Mouse (Mus musculus): ENCODE measurements around the gene Slc7a6. TPM values are rescaled to one million over a fixed set of nuclear protein-coding genes. Genes with fewer than 3 reads are reported as not detected.

The Slc7a6 gene
- total RNA-seq, 2 experiments from 2014 or later = 24.9 to 26.5 TPM

DNA sequence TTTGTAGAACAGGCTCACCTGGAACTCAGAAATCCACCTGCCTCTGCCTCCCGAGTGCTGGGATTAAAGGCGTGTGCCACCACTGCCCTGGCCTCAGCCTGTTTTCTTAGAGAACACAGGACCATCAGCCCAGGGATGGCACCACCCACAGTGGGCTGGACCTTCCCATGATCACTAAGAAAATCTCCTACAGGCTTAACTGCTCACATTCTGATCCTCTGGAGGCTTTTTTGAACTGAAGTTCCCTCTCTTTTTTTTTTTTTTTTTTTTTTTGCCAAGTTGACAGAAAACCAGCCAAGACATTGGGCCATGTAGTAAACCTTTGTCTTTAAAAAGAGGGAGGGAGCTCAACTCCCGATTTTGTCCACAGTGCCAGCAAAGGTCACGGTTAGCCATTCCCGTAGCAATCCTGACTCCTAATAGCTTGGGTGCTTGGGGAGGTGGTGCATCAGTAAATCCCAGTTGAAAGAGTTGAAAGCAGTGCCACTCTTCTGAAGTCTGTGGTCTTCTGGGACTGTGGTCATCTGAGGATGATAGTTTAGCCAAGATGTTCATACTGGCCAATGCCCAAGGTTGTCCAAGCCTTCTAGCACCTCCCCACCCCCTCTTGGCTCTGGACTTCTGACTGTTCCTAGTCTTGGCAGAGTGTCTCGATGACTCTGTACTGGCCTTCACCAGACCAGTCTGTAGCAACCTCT, 20.6 kb upstream of the Slc7a6 start:
- DNase-seq (ENCODE audit: extremely low spot score in 1 of 2, low spot score in 2 of 2) = no peak
- intact Hi-C loops (cut with DNase I) = no loop called here
- Histone ChIP-seq H3K4me3 (no peak overlapping the region), H3K27ac (no peak overlapping the region)
- TF ChIP-seq CTCF (IDR thresholded peaks at IDR 0.05) = no peak

DNA sequence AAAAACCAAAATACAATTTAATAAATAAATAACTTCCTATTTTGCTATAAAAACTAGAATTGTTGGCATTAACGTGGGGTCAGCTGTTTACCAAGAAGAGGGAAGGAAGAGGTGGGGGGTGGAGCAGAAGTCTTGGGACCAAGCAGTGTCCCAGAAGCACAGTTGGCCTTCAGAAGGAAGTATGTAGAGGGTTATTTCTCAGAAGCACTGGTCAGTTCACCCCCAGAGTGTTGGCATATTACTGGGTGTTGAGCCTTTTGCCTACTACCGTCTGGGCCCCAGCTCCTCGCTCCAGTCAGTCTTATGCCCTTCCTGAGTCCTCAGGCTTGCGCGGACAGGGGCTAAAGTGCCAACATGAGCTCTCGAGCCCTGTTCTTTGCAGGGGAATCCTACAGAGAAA, 19.6 kb upstream of the Slc7a6 start:
- no peak for TF ChIP-seq CTCF (IDR thresholded peaks at IDR 0.05)
- DNase-seq (ENCODE audit: extremely low spot score in 1 of 2, low spot score in 2 of 2) = no peak
- Histone ChIP-seq H3K27ac (0 out of 2 replicates have a peak overlapping the region, but pooled peaks have one; percentile 36), H3K4me3 (no peak overlapping the region)
- intact Hi-C loops (cut with DNase I) = no loop called here

DNA sequence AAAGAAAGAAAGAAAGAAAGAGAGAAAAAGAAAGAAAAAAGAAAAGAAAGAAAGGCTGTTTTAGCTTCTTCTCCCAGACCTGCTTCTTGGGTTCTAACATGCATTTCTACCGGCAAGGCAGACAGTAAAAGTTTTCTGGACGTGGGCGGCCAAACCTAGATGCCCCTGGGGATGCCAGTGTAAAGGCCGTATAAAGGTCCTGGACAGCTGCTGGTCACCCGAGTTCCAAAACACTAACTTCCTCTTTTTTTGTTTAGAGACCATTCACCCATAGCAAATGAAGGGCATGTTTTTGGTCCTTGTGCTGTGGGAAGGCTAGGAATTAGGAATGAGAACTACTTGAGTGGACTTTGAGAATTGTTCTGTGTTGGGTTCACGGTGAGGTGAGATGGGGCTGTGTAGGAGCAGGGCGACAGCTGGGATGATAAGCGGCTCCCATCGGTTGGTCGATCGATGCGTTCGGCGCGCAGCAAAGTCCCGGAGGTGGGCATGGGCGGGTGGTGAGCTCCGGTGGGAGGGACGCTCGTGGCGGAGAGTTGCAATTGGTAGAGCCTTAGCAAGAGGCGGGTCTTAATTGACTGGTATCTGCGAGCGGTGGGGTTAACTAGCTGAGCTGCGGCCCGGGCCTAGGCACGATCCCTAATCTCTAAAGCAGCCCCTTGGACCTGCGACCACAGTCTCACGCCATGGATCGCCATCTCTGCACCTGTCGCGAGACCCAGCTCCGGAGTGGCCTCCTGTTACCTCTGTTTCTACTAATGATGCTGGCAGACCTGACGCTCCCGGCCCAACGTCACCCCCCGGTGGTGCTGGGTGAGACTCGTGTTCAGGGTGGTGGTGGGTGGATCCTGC, 18.6 kb upstream of the Slc7a6 start, which contains the start of gene Pla2g15:
TSS of gene Pla2g15 (plus strand) at position 599 of the 852 bp plus-strand sequence.
- Histone ChIP-seq H3K27ac (peak within 1 kb of the TSS; percentile 77), H3K4me3 (peak within 1 kb of the TSS; percentile 93)
- peak; percentile 90 to 92 for DNase-seq (ENCODE audit: extremely low spot score in 1 of 2, low spot score in 2 of 2)
- TF ChIP-seq CTCF (IDR thresholded peaks at IDR 0.05) = no peak
- intact Hi-C loops (cut with DNase I) = no loop called here

DNA sequence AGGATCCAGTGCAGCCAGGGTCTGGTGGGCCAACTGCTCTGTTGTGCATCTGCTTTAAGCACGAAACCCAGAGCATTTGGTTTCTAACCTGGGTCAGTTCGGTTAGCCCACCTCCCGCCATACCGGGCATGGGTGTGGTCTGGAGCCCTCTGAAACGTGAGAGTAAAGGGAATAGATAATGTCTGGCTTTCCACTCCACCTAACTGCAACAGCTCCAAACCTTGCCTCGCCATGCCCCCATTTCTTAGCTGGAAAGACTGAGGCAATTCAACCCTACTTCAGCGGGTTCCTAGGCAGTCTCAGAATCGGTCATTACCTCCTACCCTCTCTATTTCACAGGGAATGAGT, 18.0 kb upstream of the Slc7a6 start:
- Histone ChIP-seq H3K4me3 (peak overlapping the region; percentile 93), H3K27ac (peak overlapping the region; percentile 77)
- intact Hi-C loops (cut with DNase I) = no loop called here
- no peak for DNase-seq (ENCODE audit: extremely low spot score in 1 of 2, low spot score in 2 of 2)
- TF ChIP-seq CTCF (IDR thresholded peaks at IDR 0.05) = no peak

DNA sequence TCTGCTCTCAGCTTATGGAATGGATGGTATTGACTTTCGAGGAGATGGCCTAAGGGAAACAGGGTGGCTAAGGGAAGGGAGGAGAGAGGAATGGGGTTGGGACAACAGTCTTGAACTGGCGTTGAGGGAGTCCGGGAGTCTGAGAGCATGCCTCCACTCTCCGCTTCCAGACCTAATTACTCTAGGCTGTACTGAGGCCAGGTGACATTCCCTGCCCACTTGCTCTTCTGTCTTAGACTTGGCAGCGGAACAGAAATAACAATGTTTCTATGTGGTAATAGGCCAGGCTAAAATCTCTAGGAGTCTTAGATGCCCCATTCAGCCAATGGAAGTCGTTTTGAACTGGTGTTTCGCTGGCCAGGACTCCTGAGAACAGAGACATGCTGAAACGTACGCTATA, 17.6 kb upstream of the Slc7a6 start:
- Histone ChIP-seq H3K4me3 (peak overlapping the region; percentile 93), H3K27ac (peak overlapping the region; percentile 77)
- intact Hi-C loops (cut with DNase I) = no loop called here
- TF ChIP-seq CTCF (IDR thresholded peaks at IDR 0.05) = no peak
- DNase-seq (ENCODE audit: extremely low spot score in 1 of 2, low spot score in 2 of 2) = no peak

DNA sequence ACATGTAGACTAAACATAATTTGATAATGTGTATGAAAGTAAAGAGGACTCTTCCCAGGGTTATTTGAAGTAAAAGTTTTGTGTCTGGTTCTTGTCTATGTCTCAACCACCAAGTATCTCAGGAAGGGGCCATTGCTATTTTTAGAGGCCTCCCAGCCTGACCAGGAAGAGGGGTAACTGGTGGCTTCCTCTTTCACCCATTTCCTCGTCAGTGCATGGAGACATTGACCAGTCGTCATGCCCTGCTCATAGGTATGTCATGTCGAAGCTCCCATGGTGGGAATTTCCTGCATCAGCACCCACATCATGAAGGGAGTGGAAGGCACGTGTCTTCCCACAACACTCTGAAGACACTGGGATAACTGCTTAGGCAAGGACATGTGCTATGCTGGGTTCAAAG, 15.8 kb upstream of the Slc7a6 start:
- Histone ChIP-seq H3K4me3 (no peak overlapping the region), H3K27ac (peak overlapping the region; percentile 29; the same call in 1 of the 2 replicates)
- intact Hi-C loops (cut with DNase I) = no loop called here
- no peak for TF ChIP-seq CTCF (IDR thresholded peaks at IDR 0.05)
- DNase-seq (ENCODE audit: extremely low spot score in 1 of 2, low spot score in 2 of 2) = no peak

DNA sequence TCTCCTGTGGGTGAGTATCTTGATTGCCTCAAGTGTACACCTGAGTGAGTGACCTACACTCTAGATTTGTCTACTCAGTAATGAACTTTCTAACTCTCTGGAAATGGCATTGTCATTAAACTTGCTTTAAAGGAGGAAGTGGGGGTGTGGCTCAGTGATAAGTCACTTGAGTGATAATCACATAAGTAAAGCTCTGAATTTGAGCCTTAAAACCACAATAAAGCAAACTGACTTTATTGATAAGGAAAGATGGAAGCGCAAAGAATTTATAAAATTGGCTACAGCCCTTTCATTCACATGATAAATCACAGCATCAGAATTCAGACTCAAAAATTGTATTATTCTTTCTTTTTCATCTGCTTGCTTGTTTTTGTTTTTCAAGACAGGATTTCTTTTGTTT, 11.2 kb upstream of the Slc7a6 start:
- H3K4me3 ChIP-seq = no peak overlapping the region
- DNase-seq (ENCODE audit: extremely low spot score in 1 of 2, low spot score in 2 of 2) = no peak
- no peak for TF ChIP-seq CTCF (IDR thresholded peaks at IDR 0.05)
- no peak overlapping the region for H3K27ac ChIP-seq
- intact Hi-C loops (cut with DNase I) = no loop called here

DNA sequence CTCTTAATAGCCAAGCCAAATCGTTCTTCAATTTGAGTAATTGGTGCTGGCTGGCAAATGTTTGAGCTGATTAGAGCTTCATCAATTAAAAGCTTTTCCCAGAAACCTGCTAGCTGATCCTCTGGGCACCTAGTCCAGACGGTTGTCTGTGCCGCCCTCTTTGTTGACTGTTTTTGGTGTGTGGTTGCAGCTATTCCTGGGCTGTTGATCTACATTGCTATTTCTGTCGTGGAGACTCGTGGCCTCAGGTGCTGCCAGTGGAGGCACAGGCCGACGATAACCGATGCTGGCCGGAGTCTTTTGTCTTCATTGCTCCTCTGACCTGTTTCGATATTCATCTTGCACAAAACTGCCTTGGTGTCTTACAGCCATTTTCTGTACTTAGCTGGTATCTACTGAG, 10.3 kb upstream of the Slc7a6 start:
- Histone ChIP-seq H3K27ac (no peak overlapping the region), H3K4me3 (no peak overlapping the region)
- TF ChIP-seq CTCF (IDR thresholded peaks at IDR 0.05) = no peak
- DNase-seq (ENCODE audit: extremely low spot score in 1 of 2, low spot score in 2 of 2) = no peak
- intact Hi-C loops (cut with DNase I) = no loop called here

DNA sequence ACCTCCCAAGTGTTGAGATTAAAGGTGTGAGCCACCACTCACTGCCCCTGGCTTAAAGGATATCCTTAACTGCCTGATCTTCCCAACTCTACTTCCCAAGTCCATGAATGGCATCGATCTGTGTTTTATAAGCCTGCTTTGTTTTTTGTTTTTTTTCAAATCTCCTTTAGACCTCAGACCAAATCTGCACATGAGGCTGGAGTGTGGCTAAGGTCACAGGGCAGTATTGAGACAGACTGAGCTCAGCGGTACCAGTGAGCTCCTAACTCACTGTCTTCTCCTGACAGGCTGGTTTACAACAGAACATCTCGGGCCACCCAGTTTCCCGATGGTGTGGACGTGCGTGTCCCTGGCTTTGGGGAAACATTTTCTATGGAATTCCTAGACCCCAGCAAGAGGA, 8.8 kb upstream of the Slc7a6 start:
- TF ChIP-seq CTCF (IDR thresholded peaks at IDR 0.05) = no peak
- intact Hi-C loops (cut with DNase I) = loop anchor here (10.0 kb wide), 1 partner anchor 245 kb away; no protein-coding TSS in a partner anchor
- no peak for DNase-seq (ENCODE audit: extremely low spot score in 1 of 2, low spot score in 2 of 2)
- H3K4me3 ChIP-seq = no peak overlapping the region
- H3K27ac ChIP-seq = no peak overlapping the region

DNA sequence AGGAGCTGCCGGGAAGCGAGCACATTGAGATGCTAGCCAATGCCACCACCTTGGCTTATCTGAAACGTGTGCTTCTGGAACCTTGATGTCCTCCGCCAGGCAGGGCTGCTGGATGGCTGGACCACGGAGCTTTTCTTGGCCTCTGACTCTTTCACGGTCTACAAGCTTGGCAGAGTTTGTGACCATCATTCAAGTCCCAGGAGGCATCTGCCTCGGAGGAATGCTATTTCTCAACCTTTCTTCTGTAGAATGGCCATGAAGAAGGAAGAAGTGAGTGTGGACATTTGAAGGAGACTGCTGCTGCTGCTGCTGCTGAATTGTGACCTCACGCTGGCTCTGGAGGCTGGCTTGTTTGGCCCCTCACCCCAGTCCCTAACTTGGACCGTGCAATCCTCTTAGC, 5.4 kb upstream of the Slc7a6 start:
- DNase-seq (ENCODE audit: extremely low spot score in 1 of 2, low spot score in 2 of 2) = no peak
- TF ChIP-seq CTCF (IDR thresholded peaks at IDR 0.05) = no peak
- Histone ChIP-seq H3K27ac (no peak overlapping the region), H3K4me3 (no peak overlapping the region)
- intact Hi-C loops (cut with DNase I) = loop anchor here (10.0 kb wide), 1 partner anchor 242 kb away; no protein-coding TSS in a partner anchor

DNA sequence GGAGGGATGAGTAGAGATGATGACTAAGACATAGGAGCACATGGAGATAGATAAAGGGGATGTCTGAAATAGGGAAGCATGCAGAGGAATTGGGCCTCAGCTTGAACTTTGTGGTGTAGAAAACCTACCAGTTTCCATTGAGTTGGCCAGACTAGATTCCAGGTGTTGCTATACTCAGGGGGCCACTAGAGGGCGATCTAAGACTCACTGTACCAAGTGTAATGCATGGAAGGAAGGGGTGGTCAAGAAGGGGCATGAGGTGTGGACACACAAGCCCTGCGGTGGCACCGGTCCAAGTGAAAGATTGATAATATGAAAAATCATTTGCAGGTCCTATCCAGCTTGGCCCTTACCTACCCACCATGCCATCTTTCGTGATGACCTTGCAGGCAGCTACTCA, 3.2 kb upstream of the Slc7a6 start:
- peak; percentile 65 to 75 for DNase-seq (ENCODE audit: extremely low spot score in 1 of 2, low spot score in 2 of 2)
- Histone ChIP-seq H3K4me3 (no peak overlapping the region), H3K27ac (no peak overlapping the region)
- TF ChIP-seq CTCF (IDR thresholded peaks at IDR 0.05) = peak; percentile 94
- intact Hi-C loops (cut with DNase I) = loop anchor here (2.0 to 10.0 kb wide), 2 partner anchors 33 to 239 kb away; no protein-coding TSS in a partner anchor

Data from left cerebral cortex, adult 2 months (tissue).